Mouse (Mus musculus) left cerebral cortex, postnatal 25 days (tissue): Measurements from ENCODE around the gene Aacs. TPM values are rescaled to one million over a fixed set of nuclear protein-coding genes. Genes with fewer than 3 reads are reported as not detected.
"Not testable (repeated sequence)": the region's sequence is repeated elsewhere in the genome, so short reads cannot be mapped to it uniquely, and the experiment has no call there.

ENCODE experiments used
- DNase-seq, 2 experiments: peaks; one replicate each; pipeline ENCODE4 v3.0.0; 2022; ENCODE audit warnings: low spot score in 2 of 2, mixed read lengths in 1 of 2
- intact Hi-C: fragments of 180-260 bp; cut with DNase I; formaldehyde crosslinking; loops from one replicate; pipeline ENCODE4 v1.15.1; 2025
- total RNA-seq, 2 experiments: library from RNA; stranded (reverse); gene quantifications; 2 replicates each; pipeline ENCODE4 v1.2.3; 2021

Aacs gene
- total RNA-seq, result 10 to 100 TPM; 43.0 to 52.1 TPM

DNA sequence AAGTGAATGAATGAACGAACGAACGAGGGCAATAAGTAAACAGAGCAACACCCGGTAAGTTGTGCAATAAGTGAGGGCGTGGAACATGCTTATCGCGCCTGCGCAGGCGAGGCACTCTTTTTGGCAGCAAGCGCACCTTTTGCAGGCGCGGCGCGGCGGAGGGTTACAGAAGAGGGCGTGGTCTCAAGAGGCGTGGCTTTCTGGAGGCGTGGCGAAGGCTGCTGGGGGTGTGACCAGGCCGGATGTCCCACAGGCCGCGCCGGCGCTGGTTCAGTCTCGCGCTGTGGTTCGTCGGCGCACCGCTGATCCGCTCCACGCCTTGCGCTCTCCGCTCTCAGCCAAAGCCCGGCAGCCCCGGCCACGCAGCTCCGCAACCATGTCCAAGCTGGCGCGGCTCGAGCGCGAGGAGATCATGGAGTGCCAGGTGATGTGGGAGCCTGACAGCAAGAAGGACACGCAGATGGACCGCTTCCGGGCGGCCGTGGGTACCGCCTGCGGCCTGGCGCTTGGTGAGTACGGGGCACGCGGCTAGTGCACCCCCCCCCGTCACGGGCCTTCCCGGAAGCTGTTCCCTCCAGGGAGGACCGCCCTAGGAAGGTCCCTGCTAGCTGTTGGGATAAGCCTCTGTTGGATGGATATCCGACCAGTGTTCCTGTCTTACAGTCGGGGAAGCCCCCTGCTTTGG, at the start of gene Aacs:
Aacs (plus strand) TSS at position 214 of the 685 bp plus-strand sequence.
- intact Hi-C loops, result loop anchor here (1.0 kb wide), 1 partner anchor 10 kb away; no protein-coding TSS in a partner anchor
- peak; percentile 97 to 98 for DNase-seq

DNA sequence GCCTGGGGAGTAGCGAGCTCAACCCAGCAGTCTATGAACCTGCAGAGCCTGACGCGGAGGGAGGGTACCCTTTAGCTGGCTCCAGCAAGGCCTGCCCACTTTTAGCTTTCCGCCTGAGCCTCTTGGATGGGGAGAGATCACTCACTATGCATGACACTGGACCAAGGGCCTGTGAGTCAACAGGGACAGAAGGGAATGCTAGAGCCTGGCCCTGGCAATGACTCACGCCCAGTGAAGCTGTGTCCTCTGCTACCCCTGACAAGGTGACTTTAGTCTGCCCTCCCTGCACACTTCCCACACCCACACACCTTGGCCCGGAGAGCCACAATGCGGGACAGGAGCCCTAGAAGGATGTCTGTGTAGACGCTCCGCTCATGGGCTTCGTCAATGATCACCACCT, 49.3 kb upstream of the Aacs start:
- intact Hi-C loops, result no loop called here
- no peak for DNase-seq

DNA sequence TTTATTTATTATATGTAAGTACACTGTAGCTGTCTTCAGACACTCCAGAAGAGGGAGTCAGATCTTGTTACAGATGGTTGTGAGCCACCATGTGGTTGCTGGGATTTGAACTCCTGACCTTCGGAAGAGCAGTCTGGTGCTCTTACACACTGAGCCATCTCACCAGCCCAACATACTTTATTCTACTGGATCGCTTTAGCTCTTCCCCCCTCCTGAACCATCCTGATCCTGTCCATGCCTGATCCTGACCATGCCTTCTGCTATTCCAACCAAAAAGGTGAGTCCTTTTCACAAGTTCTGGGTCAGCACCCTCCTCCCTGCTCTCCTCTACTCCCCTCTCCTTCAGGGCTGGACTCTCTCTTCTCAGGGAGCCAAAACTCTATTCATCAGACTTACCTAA, 43.3 kb upstream of the Aacs start:
- DNase-seq, intact Hi-C loops: not testable (repeated sequence)

DNA sequence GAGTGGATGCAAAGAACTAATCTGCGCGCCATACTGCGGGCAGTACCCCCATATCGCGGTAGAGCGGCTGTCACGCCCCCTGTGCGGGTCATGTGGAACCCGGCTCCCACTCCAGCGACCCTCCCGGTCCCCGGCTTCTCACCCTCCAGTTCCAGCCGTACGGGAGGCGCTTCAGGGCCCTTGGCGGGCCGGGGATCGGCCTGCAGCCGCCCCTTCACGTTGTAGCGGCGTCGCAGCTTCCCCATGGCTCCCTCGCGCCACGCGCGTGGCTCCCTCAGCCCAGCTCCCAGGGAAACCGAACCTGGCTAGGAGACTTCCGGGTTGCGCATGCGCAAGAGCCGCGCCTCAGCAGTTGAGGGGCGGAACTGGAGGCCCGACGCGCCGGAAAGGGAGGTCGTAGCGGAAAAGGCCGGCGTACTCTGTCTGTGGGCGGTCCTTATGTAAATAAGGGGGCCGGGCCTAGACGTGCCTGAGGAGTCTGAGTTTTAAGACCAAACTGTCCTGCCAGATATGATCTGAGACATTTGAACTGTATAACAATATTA, 41.7 kb upstream of the Aacs start, which contains the start of gene Dhx37:
Dhx37 (minus strand) TSS at position 329 of the 545 bp plus-strand sequence.
- intact Hi-C loops, result no loop called here
- peak; percentile 90 to 96 for DNase-seq

DNA sequence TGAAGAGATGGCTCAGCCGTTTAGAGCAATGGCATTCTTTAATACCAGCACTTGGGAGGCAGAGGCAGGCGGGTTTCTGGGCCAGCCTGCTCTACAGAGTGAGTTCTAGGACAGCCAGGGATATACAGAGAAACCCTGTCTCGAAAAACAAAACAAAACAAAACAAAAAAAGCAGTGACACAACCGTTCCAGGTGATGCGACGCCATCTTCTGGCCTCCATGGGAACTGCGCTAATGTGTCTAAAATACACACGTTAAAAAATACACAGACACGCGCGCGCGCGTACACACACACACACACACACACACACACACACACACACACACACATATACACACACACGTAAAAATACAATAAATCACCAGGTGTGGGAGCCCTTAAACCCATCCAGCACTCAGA, 41.3 kb upstream of the Aacs start:
- intact Hi-C loops, DNase-seq: not testable (repeated sequence)

DNA sequence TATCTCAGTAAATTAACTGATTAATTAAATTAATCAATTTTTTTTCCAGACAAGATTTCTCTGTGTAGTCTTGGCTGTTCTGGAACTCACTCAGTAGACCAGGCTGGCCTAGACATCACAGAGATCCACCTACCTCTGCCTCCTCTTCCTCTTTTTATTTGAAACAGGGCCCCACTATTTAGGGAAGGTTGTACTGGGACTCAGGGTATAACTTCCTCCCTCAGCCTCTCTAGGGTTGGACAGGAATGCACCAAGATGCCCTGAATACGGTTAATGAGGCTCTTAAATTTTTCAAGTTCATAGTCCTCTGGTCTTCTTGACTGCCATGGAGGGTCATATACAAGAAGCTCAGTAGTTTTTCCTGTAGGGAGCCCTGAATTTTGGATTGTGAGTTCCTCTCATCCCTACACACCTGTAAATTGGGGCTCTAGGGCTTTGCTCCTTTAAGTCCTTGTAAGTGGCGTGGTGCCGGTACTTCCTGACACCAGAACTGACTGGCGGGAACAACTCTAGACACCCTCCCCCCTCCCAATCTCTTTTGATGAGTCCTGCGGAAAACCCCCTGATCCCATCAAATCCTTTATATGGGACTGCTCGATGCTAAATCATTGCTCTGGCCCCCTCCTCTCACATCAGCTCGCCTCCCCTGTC, 34.9 kb upstream of the Aacs start:
- DNase-seq, result no peak
- intact Hi-C loops, result no loop called here

DNA sequence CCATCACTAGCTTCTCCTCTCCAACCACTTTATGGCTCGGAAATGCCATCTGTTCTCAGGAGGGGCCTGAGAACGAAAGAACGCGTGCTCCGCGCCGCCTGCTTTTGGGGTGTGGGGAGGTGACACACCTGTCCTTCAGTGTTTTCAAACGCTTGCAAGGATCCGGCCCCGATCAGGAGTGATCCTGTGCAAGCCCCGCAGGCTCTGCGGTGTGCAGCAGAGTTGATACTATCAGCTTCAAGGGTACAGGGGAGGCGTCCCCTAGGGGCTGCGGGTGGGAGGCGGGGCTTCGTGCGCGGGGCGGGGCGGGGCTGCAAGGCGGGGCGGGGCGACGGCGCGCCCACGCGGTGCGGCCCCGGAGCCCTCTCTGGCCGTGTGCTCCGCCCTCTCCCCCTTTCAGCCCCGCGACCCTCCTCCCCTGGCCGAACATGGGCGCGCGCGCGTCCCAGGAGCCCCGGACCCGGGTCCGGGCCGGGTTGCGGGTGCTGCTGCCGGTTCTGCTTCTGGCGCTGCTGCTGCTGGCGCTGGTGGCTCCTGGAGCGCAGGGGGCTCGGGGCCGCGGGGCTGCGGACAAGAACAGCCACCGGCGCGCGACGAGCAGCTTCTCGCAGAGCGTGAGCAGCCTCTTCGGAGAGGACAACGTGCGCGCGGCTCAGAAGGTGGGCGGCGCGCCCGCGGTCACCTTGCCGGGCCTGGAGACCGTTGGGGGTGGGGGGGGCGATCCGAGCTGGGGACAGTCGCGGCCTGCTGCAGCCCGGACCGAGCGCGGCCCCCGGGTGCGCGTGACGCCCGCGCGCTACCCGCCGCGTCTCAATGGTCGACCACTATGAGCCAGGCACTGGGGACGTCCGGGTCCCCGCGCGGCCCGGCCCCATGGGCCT, 34.1 kb upstream of the Aacs start, which contains the start of gene Bri3bp:
Bri3bp (plus strand) TSS at position 335 of the 881 bp plus-strand sequence.
- DNase-seq, result peak; percentile 37 to 45

DNA sequence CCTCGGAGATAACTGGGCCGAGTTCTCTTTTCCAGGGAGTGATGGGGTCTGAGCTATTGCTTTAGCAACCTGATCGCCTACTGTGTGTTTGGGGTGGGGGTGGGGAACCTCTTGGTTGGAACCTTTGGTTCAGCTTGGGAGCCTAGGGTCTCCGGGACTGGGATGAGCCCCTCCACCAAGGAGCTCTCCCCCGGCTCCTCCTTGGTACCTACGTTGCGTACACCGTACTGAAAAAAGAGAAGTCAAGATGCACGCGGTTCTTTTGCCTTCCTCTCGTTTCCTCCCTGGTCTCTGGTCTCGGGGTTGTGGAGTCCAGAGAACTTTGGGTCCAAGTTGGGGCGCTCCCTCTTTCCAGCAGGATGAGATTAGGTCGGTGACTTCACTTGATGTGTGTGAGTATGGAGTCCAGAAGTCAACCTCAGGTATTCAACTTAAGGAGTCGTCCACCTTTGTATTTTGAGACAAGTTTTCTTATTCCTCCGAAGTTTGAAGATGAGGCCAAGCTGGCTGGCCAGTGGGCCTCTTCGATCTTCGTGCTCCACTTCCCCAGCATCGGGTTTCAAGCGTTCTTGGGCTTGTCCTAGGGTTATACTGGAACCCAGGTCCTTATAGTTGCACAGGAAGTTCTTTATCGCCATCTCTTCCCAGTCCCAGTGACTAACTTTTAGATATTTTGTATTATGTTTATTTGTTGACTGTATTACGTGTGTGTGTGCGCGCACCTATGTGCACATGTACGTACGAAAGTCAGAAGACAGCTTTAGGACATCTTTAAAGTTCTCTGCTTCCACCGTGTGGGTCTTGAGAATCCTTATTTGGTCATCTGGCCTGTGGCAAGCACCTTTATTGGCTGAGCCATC, 33.2 kb upstream of the Aacs start:
- intact Hi-C loops, result no loop called here

More for the DNA sequence above, 34.1 kb upstream of the Aacs start, which contains the start of gene Bri3bp:
- intact Hi-C loops, result no loop called here

DNA sequence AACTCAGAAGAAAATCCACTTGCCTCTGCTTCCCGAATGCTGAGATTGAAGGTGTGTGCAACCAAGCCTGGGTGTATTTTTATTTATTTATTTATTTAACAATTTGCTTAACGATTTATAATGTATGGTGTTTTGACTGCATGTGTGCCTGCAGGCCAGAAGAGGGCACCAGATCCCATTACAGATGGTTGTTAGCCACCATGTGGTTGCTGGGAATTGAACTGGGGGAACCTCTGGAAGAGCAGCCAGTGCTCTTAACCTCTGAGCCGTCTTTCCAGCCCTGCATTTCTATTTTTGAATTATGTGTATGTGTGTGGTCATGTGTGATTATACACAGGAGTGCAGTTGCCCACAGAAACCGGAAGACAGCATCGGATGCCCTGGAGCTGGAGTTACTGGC, 32.3 kb upstream of the Aacs start:
- intact Hi-C loops, result no loop called here
- DNase-seq, result no peak

More for the DNA sequence above, 33.2 kb upstream of the Aacs start:
- DNase-seq, result no peak

DNA sequence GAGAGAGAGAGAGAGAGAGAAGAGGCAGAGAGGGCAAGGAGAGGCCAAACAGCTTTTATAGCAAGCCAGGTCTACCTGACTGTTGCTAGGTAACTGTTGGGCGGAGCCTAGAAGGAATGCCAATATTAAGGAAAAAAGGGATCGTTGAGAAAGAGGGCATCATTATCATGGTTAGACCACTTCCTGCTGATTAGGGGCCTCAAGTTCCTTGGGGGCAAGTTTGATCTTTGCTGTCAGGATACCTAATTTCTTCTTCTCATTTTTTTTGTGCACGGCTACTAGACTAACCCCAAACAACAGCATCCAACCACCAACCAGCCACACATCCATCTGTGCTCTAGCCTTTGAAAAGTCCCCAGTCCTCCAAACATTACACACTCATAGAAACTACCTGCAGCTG, 31.7 kb upstream of the Aacs start:
- intact Hi-C loops, result no loop called here
- DNase-seq, result no peak

DNA sequence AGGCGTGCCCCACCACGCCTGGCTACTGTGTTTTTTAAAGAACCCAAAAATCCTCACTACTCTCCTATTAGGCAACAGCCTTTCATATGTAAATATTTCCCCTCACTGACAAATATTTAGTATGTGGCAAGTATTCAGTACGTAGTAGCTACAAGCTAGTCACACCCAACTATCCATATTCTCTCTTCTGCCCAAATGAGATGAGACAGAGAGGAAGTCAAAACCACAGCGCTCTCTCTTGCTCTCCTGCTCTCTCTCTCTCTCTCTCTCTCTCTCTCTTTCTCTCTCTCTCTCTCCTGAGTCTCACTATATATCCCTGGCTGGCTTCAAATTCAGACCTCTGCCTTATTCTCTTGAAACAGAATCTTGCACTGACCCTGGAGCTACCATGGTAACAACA, 31.1 kb upstream of the Aacs start:
- DNase-seq, result no peak
- intact Hi-C loops, result no loop called here

DNA sequence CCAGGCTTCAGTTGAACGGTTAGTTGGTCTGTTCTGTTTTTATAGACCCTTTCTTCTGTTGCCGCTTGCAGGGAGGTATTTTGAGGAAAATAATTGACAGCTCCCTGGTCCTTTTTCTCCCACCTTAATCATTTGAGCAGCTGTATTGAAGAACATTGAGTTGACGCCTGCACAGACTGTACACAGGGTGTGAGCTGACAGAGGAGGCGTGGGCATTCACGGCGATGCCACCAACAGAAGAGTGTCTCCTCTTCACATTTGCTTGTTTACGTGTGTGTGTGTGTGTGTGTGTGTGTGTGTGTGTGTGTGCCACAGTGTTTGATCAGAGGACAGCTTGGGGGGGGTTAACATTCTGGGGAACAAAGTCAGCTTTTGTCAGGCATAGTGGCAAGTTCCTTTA, 29.3 kb upstream of the Aacs start:
- intact Hi-C loops, result no loop called here
- DNase-seq, result peak; percentile 20 to 35

DNA sequence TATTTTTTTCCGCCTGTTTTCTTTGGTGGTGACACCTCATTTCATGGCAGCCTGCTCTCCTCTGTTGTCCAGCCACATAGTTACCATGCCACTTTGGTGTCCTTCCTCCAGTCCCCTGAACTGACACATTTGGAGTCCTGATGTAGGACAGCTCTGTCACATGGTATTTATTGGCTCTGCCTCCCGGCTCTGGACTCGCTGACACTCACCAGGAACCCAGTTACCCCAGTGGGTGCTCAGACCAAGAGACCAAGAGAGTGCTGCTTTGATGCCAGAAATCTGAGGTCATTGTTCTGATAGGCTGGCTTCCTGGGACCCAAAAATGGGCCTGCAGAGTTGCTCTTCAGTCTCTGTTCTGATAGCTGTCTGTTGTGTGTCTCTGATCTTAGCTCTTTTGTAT, 27.6 kb upstream of the Aacs start:
- intact Hi-C loops, result no loop called here
- no peak for DNase-seq

DNA sequence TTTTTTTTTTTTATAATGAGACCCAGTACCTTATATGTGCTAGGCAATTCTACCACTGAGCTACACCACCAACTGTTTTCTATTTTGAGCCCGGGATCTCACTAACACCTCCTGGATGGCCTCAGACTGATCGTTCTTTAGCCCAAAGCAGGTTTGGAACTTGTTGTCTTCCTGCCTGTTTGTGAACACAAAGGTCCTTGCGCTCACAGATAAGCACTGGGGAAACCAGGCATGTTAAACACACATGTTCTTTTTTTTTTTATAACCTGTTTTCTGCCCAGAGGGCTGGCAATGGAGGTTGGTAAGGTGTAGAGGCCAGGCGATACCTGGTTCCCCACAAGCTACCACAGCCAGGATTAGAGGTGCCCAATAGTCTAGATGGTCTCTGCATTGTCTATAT, 27.0 kb upstream of the Aacs start:
- no peak for DNase-seq
- intact Hi-C loops, result no loop called here

DNA sequence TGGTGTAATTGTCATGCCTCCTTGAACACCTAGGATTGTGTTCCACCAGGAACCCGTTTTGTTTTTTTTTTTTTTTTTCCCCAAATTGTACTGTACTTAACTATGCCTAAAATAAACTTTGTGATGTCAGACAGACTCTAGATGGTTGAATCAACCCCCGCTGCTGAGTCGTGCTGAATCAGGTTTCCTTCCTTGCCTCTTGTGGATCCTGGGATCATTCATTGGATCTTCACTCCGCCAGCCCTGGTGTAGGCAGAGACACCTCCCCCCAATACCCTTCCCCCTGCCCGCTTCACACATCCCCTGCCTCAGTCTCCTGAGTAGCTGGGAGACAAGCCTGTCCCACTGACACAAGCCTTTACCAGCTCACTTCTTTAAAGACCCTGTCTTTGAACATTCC, 26.3 kb upstream of the Aacs start:
- intact Hi-C loops, result no loop called here
- DNase-seq, result peak; percentile 39 to 86

DNA sequence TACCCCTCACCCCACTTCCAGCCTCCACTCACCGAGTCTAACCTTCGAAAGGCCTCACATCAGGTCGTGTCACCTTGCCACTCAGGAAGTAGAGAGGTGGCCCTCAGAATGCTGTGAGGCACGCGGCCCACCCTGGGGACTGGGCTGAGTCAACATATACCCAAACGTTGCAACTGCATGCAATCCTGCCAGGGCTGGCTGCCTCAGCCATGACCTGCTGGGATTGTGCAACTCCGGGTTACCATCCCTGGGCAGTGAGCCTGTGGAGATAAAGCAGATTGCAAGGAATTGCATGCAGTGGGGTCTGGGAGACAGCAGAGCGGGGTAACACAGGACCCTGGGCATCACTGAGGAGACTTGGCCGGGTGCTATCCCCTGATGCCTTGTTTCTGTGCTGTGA, 23.0 kb upstream of the Aacs start:
- intact Hi-C loops, result no loop called here
- DNase-seq, result no peak

DNA sequence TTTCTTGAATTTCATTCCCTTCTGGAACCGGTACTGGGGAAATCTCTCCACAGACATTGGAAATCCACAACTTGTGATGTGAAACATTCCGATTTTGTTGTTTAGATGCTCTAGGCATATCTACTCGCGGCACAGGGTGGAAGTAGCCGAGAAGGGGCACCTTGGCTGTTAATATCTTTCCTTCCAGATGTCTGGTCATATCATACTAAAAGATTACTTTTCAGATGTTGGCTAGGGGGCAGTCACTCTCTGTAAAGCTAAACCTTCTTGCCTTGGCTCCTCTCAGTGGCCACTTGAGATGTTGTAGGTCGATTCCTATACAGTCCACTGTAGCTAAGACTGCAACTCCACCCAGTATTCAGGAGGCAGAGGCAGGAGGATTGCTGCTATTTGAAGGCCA, 19.5 kb upstream of the Aacs start:
- DNase-seq, result no peak
- intact Hi-C loops, result no loop called here

DNA sequence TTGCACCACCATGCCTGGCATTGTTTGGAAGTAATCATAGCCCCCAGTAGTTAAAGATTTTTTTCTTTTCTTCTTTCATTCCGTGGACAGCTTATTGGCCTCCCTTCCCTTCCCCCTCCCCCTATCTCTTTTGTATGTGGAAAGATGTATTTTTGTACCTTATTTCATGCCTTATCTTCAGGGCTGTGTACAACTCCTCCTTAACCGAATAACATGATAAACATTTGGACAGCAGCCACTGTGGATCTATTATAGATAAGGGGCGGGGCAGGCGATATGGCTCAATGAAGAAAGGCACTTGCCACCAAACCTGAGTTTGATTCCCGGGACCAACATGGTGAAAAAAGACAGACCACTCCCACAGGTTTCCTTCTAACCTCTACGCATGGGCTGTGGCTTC, 18.1 kb upstream of the Aacs start:
- intact Hi-C loops, result no loop called here
- DNase-seq, result no peak

DNA sequence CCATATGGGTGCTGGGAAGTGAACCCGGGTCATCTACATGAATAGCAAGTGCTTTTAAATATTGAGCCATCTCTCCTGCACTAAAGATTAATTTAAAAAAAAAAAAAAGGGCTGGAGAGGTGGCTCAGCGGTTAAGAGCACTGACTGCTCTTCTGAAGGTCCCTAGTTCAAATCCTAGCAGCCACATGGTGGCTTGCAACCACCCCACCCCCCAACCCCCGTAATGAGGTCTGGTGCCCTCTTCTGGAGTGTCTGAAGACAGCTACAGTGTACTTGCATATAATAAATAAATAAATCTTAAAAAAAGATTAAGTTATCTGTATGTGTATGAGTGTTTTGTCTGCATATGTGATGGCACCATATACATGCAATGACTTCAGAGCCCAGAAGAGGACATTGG, 15.0 kb upstream of the Aacs start:
- no peak for DNase-seq
- intact Hi-C loops, result loop anchor here (5.0 kb wide), 1 partner anchor 78 kb away; no protein-coding TSS in a partner anchor
